Comparison of ENCODE assay signal across 8 mouse cellular contexts in the genomic region with DNA sequence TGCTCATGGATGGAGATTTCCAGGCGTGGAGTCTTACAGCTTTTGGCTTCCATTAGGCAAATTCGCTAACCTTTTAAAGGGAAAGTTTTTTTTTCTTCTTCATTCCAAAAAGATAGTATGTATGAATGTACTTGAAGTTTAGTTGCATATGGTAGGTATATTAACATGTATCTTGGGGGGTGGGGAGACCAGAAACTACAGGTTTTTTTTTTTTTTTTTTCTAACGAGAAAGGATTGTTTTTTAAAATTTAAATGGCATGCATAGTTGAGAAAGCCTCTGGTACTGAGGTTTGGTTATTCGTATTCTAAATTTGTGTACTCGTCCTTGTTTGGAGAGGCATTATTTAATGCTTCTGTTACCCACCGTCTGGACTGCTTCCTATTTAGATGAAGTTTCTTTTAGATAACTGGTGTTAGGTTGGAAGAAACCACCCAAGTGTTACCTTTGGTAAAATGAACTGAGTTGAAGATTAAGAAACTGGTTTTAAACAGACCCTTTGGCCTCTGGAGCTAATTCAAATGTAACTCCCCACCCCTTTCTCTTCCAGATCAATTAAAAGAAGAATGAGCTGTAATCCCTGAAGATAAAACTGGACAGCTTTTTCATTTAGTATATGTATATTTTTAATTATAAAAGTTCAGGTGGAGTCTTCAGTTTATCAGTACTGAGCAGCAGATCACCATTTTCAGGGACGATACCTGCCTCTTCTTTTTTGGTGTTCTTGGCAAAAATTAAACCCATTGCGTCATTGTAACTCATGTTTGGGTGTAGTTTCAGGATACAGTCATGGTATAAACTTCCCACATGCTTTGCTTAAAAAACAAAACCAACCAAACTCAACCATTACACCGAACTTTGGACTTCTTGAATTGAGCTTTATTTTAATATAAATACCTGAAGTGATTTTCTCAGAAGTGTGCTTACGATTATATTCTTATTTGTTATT. TPM values are rescaled to one million over a fixed set of nuclear protein-coding genes. Genes with fewer than 3 reads are reported as not detected.
A peak's percentile ranks its signal among the peaks of the same experiment; 100 is the strongest.
DNase-seq lines count a peak whose midpoint lies in the region; ATAC-seq and TF ChIP-seq lines count a peak whose summit lies in the region.

No protein-coding gene starts in this region.

- H3K27ac ChIP-seq in bone marrow macrophage, adult 2 months (ENCODE audit: insufficient read depth, low read depth, low read length): no peak overlapping the region
- no peak overlapping the region; the same call in 1 of the 2 replicates for H3K27ac ChIP-seq in hindbrain, embryonic 11.5 days (ENCODE audit: low read depth, low read length)
- H3K27ac ChIP-seq in midbrain, embryonic 11.5 days (ENCODE audit: low read depth, low read length): peak overlapping the region; percentile 99

- H3K9me3 ChIP-seq in hindbrain, embryonic 11.5 days (ENCODE audit: control insufficient read depth, low read length): no peaks in the 10 kb centered on the region
- H3K9me3 ChIP-seq in midbrain, embryonic 11.5 days (ENCODE audit: control insufficient read depth, low read length): no peaks in the 10 kb centered on the region

- H3K9ac ChIP-seq in hindbrain, embryonic 11.5 days (ENCODE audit: low read depth, low read length): peak overlapping the region; percentile 88
- H3K9ac ChIP-seq in midbrain, embryonic 11.5 days (ENCODE audit: low read length): peak overlapping the region; percentile 96

- no peaks in the 10 kb centered on the region for H3K27me3 ChIP-seq in hindbrain, embryonic 11.5 days (ENCODE audit: control insufficient read depth, insufficient read depth, low read length)
- no peaks in the 10 kb centered on the region for H3K27me3 ChIP-seq in midbrain, embryonic 11.5 days (ENCODE audit: control insufficient read depth, insufficient read depth, low read length)

- ATAC-seq in hindbrain, embryonic 11.5 days (ENCODE audit: low FRiP score): no peak
- ATAC-seq in midbrain, embryonic 11.5 days (ENCODE audit: low FRiP score): no peak
- ATAC-seq in erythroid progenitor cell, adult 5-6 weeks (replicated peaks; ENCODE audit: low FRiP score, poor library complexity, severe bottlenecking): no peak

- no peak for TF ChIP-seq CTCF in bone marrow macrophage, adult 2 months (IDR thresholded peaks at IDR 0.05; ENCODE audit: low read depth, low read length)

- H3K4me3 ChIP-seq in bone marrow macrophage, adult 2 months (ENCODE audit: insufficient read depth, low read length): peak overlapping the region; percentile 69
- H3K4me3 ChIP-seq in hindbrain, embryonic 11.5 days (ENCODE audit: low read depth, low read length): peak overlapping the region; percentile 88
- peak overlapping the region; percentile 98 for H3K4me3 ChIP-seq in midbrain, embryonic 11.5 days (ENCODE audit: low read depth, low read length)

- peak overlapping the region; percentile 76 for H3K4me2 ChIP-seq in hindbrain, embryonic 11.5 days (replicated peaks; ENCODE audit: low read depth, low read length)
- peak overlapping the region; percentile 63 for H3K4me2 ChIP-seq in midbrain, embryonic 11.5 days

- DNase-seq in kidney, adult 9 months: peak; percentile 42
- no peak for DNase-seq in kidney, adult 11 months
- no peak for DNase-seq in hindbrain, embryonic 11.5 days (ENCODE audit: low spot score)
- no peak for DNase-seq in midbrain, embryonic 11.5 days (ENCODE audit: low spot score, missing footprints)
- DNase-seq in thymus, postnatal 25 days: no peak
- no peak for DNase-seq in cerebellum, postnatal 14 days

- H3K4me1 ChIP-seq in bone marrow macrophage, adult 2 months (ENCODE audit: control insufficient read depth, insufficient read depth, low read length): peaks cover 43% of the 10 kb centered on the region
- peaks cover 9% of the 10 kb centered on the region for H3K4me1 ChIP-seq in hindbrain, embryonic 11.5 days (replicated peaks; ENCODE audit: control insufficient read depth, insufficient read depth, low read length)
- peaks cover 38% of the 10 kb centered on the region for H3K4me1 ChIP-seq in midbrain, embryonic 11.5 days (ENCODE audit: control insufficient read depth, insufficient read depth, low read length)

- WGBS in hindbrain, embryonic 11.5 days: 43% methylated on average over 10 of the region's 10 CpGs
- 41% methylated on average over 10 of the region's 10 CpGs for WGBS in midbrain, embryonic 11.5 days

- TF ChIP-seq POLR2A in bone marrow macrophage, adult 2 months (IDR thresholded peaks at IDR 0.05; ENCODE audit: borderline replicate concordance, low read depth, low read length): no peak

- no peaks in the 10 kb centered on the region for H3K36me3 ChIP-seq in hindbrain, embryonic 11.5 days (ENCODE audit: control insufficient read depth, insufficient read depth, low read length)
- H3K36me3 ChIP-seq in midbrain, embryonic 11.5 days (ENCODE audit: control insufficient read depth, insufficient read depth, low read length): no peaks in the 10 kb centered on the region

RNA-seq across cellular contexts. Expression of a gene that starts 1.6 kb away (rescaled TPM):
- polyA plus RNA-seq in bone marrow macrophage, adult 2 months (2012; ENCODE audit: insufficient read depth, insufficient read length, missing spikeins): 30.3 and 35.5 TPM in 2 replicates
- 57.9 and 71.1 TPM in 2 replicates for polyA plus RNA-seq in hindbrain, embryonic 11.5 days (2014; fragmentation: Nextera tagmentation; extraction: Ambion mirVana)
- 43.9 and 55.0 TPM in 2 replicates for polyA plus RNA-seq in midbrain, embryonic 11.5 days (2014; fragmentation: Nextera tagmentation; extraction: Ambion mirVana)
- total RNA-seq in erythroid progenitor cell, adult 5-6 weeks (2015; ENCODE audit: low replicate concordance): 2.9 and 8.4 TPM in 2 replicates
- 4.9 and 13.2 TPM in 2 replicates for total RNA-seq in erythroid progenitor cell, adult 5-6 weeks (2017; ENCODE audit: low replicate concordance)

RNA-seq across cellular contexts. Expression of a gene that starts 53.3 kb away (rescaled TPM):
- not detected in 2 replicates for polyA plus RNA-seq in bone marrow macrophage, adult 2 months (2012; ENCODE audit: insufficient read depth, insufficient read length, missing spikeins)
- 7.7 and 8.8 TPM in 2 replicates for polyA plus RNA-seq in hindbrain, embryonic 11.5 days (2014; fragmentation: Nextera tagmentation; extraction: Ambion mirVana)
- 8.7 and 9.6 TPM in 2 replicates for polyA plus RNA-seq in midbrain, embryonic 11.5 days (2014; fragmentation: Nextera tagmentation; extraction: Ambion mirVana)
- not detected in 2 replicates for total RNA-seq in erythroid progenitor cell, adult 5-6 weeks (2015; ENCODE audit: low replicate concordance)
- total RNA-seq in erythroid progenitor cell, adult 5-6 weeks (2017; ENCODE audit: low replicate concordance): not detected in 2 replicates
